Comparison of ENCODE assay signal across 7 mouse cellular contexts in the genomic region with DNA sequence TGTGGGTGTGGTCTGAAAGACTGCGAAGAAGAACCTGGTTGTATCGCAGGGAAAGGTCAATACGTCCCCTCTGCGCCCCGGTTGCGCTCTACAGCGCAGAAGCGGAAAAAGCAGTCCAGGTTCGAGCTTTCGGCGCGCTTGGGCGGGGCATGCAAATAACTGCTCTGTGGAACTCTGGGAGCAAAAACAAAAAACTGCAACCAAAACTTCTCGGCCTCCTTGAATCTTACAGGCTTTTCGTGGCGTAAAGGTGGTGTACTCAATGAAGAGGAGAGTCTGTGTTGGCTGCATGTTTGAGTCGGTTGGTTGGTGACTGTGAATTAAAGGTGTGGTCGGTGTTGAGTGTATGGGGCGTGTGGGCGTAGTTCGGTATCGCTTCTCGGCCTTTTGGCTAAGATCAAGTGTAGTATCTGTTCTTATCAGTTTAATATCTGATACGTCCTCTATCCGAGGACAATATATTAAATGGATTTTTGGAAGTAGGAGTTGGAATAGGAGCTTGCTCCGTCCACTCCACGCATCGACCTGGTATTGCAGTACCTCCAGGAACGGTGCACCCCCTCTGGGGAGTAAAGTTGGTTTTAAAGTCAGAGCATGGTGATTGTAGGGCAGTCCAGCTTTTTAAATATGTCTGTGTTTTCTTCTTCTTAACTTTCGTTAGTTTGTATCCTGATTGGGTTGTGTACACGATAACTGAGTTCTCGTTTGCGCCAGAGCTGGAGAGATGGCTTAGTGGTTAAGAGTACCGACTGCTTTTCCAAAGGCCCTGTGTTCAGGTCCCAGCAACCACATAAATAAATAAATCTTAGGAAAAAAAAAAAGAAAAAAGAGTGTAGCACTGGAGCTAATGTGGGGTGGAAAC. TPM values are rescaled to one million over a fixed set of nuclear protein-coding genes. Genes with fewer than 3 reads are reported as not detected.
DNase-seq lines count a peak whose midpoint lies in the region.

A gene (plus strand): TSS at position 201 of the 862 bp plus-strand sequence.

- intact Hi-C loops in left cerebral cortex, postnatal 14 days (cut with DNase I), result no loop called here

- peak; percentile 88 to 95 for DNase-seq in adrenal gland, adult (ENCODE audit: inconsistent age in 2 of 2, low spot score in 1 of 2)
- DNase-seq in embryo, embryonic 10 days (ENCODE audit: low spot score), result peak; percentile 94
- DNase-seq in gastrocnemius, postnatal 10 days, result peak; percentile 76
- DNase-seq in induced T-regulatory cell, adult 2 months (ENCODE audit: low read depth), result peak; percentile 94
- peak; percentile 77 to 78 for DNase-seq in left cerebral cortex, postnatal 14 days (ENCODE audit: low spot score in 2 of 2)
- peak; percentile 89 for DNase-seq in mesoderm, embryonic 11.5 days (ENCODE audit: low read depth, low spot score)
- peak; percentile 75 for DNase-seq in right cerebral cortex, postnatal 4 days

RNA-seq across cellular contexts. Expression of the gene that starts here (rescaled TPM):
- 10 to 100 TPM; 18.0 to 20.9 TPM for total RNA-seq in gastrocnemius, postnatal 10 days (2021)
- total RNA-seq in left cerebral cortex, postnatal 14 days (2021), result 1 to 10 TPM; 4.3 to 4.9 TPM

Comparison
In these comparisons a context has a peak if more than half of its experiments do, and no peak if none do; other contexts are left out.
1. Peak in every context shown above with its lines: DNase-seq.